Mouse (Mus musculus) kidney, embryonic 15.5 days (tissue): ENCODE measurements around the gene Nfxl1. TPM values are rescaled to one million over a fixed set of nuclear protein-coding genes. Genes with fewer than 3 reads are reported as not detected.

Experiments
- ATAC-seq: fragments of 200-750 bp; cut with Nextera tagmentation; replicated peaks from 2 replicates; pipeline ENCODE4 v1.8.0; 2017; ENCODE audit warnings: moderate TSS enrichment; ENCODE audit not compliant: low FRiP score
- H3K27ac ChIP-seq: fragments of 300-500 bp; sonication (generic); 2 replicates; pipeline ENCODE4 v1.5.1; 2015; ENCODE audit warnings: mild to moderate bottlenecking, inconsistent platforms
- H3K27me3 ChIP-seq: fragments of 300-500 bp; sonication (generic); 2 replicates; pipeline ENCODE4 v1.6.1; 2015; ENCODE audit warnings: inconsistent platforms
- H3K36me3 ChIP-seq: fragments of 300-500 bp; sonication (generic); 2 replicates; pipeline ENCODE4 v1.6.1; 2015; ENCODE audit warnings: inconsistent platforms
- H3K4me1 ChIP-seq: fragments of 300-500 bp; sonication (generic); 2 replicates; pipeline ENCODE4 v1.6.1; 2015; ENCODE audit warnings: inconsistent platforms
- H3K4me2 ChIP-seq: fragments of 300-500 bp; sonication (generic); 2 replicates; pipeline ENCODE4 v1.6.1; 2015; ENCODE audit warnings: moderate library complexity, mild to moderate bottlenecking, inconsistent platforms
- H3K4me3 ChIP-seq: fragments of 300-500 bp; sonication (generic); replicated peaks from 2 replicates; pipeline ENCODE4 v1.5.1; 2015; ENCODE audit warnings: mild to moderate bottlenecking, inconsistent platforms
- H3K9ac ChIP-seq: fragments of 300-500 bp; sonication (generic); 2 replicates; pipeline ENCODE4 v1.6.1; 2015; ENCODE audit warnings: mild to moderate bottlenecking, inconsistent platforms
- H3K9me3 ChIP-seq: fragments of 300-500 bp; sonication (generic); replicated peaks from 2 replicates; pipeline ENCODE4 v1.6.1; 2016; ENCODE audit warnings: inconsistent platforms
- whole genome bisulfite sequencing: fragments of 180-500 bp; shearing (Covaris S2); methylation state at CpG from one replicate; pipeline ENCODE4 v1.1.7; 2015; ENCODE audit warnings: mixed read lengths; 5-methylcytosine and 5-hydroxymethylcytosine counted together
- polyA plus RNA-seq: library from polyadenylated mRNA; unstranded; fragments of >200 nt; fragmentation: Nextera tagmentation; extraction: Ambion mirVana; gene quantifications from 2 replicates; pipeline ENCODE4 v1.2.1, GENCODE M21; 2015

Gene Nfxl1
- polyA plus RNA-seq, 1 experiment from 2014 or later = 18.6 TPM

GRCm38 (mm10) chr5:72560976-72561628 lies 1.6 kb upstream of the Nfxl1 start:
- Histone ChIP-seq H3K9ac (no peak overlapping the region), H3K4me3 (no peak overlapping the region), H3K9me3 (no peaks in the 10 kb centered on the region), H3K4me1 (peaks cover 11% of the 10 kb centered on the region; the same call in 1 of the 2 replicates), H3K36me3 (no peaks in the 10 kb centered on the region), H3K4me2 (no peak overlapping the region), H3K27ac (no peak overlapping the region), H3K27me3 (no peaks in the 10 kb centered on the region)
- no peak for ATAC-seq
- 78% methylated on average over 3 of the region's 3 CpGs for WGBS

GRCm38 (mm10) chr5:72558716-72559526 lies 563 bp downstream of the Nfxl1 start:
- H3K9me3 ChIP-seq = no peaks in the 10 kb centered on the region
- H3K4me1 ChIP-seq = peaks cover 11% of the 10 kb centered on the region; the same call in 1 of the 2 replicates
- peak overlapping the region; percentile 89 for H3K9ac ChIP-seq
- under 1% methylated on average over 57 of the region's 57 CpGs for WGBS
- peak overlapping the region; percentile 81 for H3K27ac ChIP-seq
- ATAC-seq = peak; percentile 76
- peak overlapping the region; percentile 90 for H3K4me2 ChIP-seq
- H3K27me3 ChIP-seq = no peaks in the 10 kb centered on the region
- H3K36me3 ChIP-seq = peaks cover 16% of the 10 kb centered on the region
- peak overlapping the region; percentile 80 for H3K4me3 ChIP-seq

- Histone ChIP-seq H3K9ac (no peak overlapping the region), H3K4me1 (peaks cover 11% of the 10 kb centered on the region; the same call in 1 of the 2 replicates), H3K4me3 (no peak overlapping the region), H3K9me3 (no peaks in the 10 kb centered on the region), H3K4me2 (no peak overlapping the region), H3K36me3 (peaks cover 34% of the 10 kb centered on the region), H3K27me3 (no peaks in the 10 kb centered on the region), H3K27ac (no peak overlapping the region)
- 74% methylated on average over 3 of the region's 3 CpGs for WGBS
- no peak for ATAC-seq
Measured at GRCm38 (mm10) chr5:72556245-72556644, 3.2 kb downstream of the Nfxl1 start.

- Histone ChIP-seq H3K36me3 (peaks cover 49% of the 10 kb centered on the region), H3K27me3 (no peaks in the 10 kb centered on the region), H3K27ac (no peak overlapping the region), H3K4me3 (no peak overlapping the region), H3K4me1 (0 out of 2 replicates have a peak, but pooled peaks cover 3% of the 10 kb centered on the region), H3K9ac (no peak overlapping the region), H3K4me2 (no peak overlapping the region), H3K9me3 (no peaks in the 10 kb centered on the region)
- ATAC-seq = no peak
- WGBS = 94% methylated on average over 3 of the region's 3 CpGs
Measured at GRCm38 (mm10) chr5:72551209-72551608, 8.3 kb downstream of the Nfxl1 start.

GRCm38 (mm10) chr5:72528896-72529295 lies 30.6 kb downstream of the Nfxl1 start:
- Histone ChIP-seq H3K27ac (no peak overlapping the region), H3K9ac (no peak overlapping the region), H3K4me3 (no peak overlapping the region), H3K4me1 (no peaks in the 10 kb centered on the region), H3K36me3 (peaks cover 57% of the 10 kb centered on the region), H3K27me3 (no peaks in the 10 kb centered on the region), H3K9me3 (no peaks in the 10 kb centered on the region), H3K4me2 (no peak overlapping the region)
- WGBS = 93% methylated on average over 3 of the region's 3 CpGs
- ATAC-seq = no peak

GRCm38 (mm10) chr5:72513808-72514207 lies 45.7 kb downstream of the Nfxl1 start:
- Histone ChIP-seq H3K36me3 (peaks cover 44% of the 10 kb centered on the region), H3K27me3 (no peaks in the 10 kb centered on the region), H3K4me2 (no peak overlapping the region), H3K4me3 (no peak overlapping the region), H3K9me3 (no peaks in the 10 kb centered on the region), H3K9ac (no peak overlapping the region), H3K4me1 (no peaks in the 10 kb centered on the region), H3K27ac (no peak overlapping the region)
- ATAC-seq = no peak
- WGBS = 89% methylated on average over 5 of the region's 5 CpGs

GRCm38 (mm10) chr5:72505740-72506139 lies 53.7 kb downstream of the Nfxl1 start:
- 77% methylated on average over 5 of the region's 5 CpGs for WGBS
- H3K36me3 ChIP-seq = no peaks in the 10 kb centered on the region
- peaks cover 34% of the 10 kb centered on the region for H3K27me3 ChIP-seq
- H3K27ac ChIP-seq = no peak overlapping the region
- H3K4me2 ChIP-seq = no peak overlapping the region
- no peaks in the 10 kb centered on the region for H3K9me3 ChIP-seq
- ATAC-seq = no peak
- H3K4me3 ChIP-seq = no peak overlapping the region
- no peak overlapping the region for H3K9ac ChIP-seq
- H3K4me1 ChIP-seq = peaks cover 24% of the 10 kb centered on the region

- H3K4me1 ChIP-seq = peaks cover 24% of the 10 kb centered on the region
- H3K36me3 ChIP-seq = no peaks in the 10 kb centered on the region
- H3K9me3 ChIP-seq = no peaks in the 10 kb centered on the region
- H3K4me3 ChIP-seq = peak within 1 kb of the TSS; percentile 45
- ATAC-seq = peak; percentile 62
- H3K27ac ChIP-seq = no peak within 1 kb of the TSS
- peaks cover 34% of the 10 kb centered on the region for H3K27me3 ChIP-seq
- WGBS = 1% methylated on average over 64 of the region's 64 CpGs
- peak within 1 kb of the TSS; percentile 30 for H3K9ac ChIP-seq
- peak within 1 kb of the TSS; percentile 77 for H3K4me2 ChIP-seq
Measured at GRCm38 (mm10) chr5:72503531-72504523, 55.7 kb downstream of the Nfxl1 start, which contains the start of gene Corin. Gene Corin, minus strand, starts transcription at chr5:72504473.

- H3K27me3 ChIP-seq = peaks cover 34% of the 10 kb centered on the region
- no peak overlapping the region for H3K9ac ChIP-seq
- H3K4me1 ChIP-seq = peaks cover 24% of the 10 kb centered on the region
- 60% methylated on average over 8 of the region's 8 CpGs for WGBS
- H3K4me2 ChIP-seq = peak overlapping the region; percentile 77
- no peaks in the 10 kb centered on the region for H3K9me3 ChIP-seq
- ATAC-seq = no peak
- peak overlapping the region; percentile 45 for H3K4me3 ChIP-seq
- H3K27ac ChIP-seq = no peak overlapping the region
- no peaks in the 10 kb centered on the region for H3K36me3 ChIP-seq
Measured at GRCm38 (mm10) chr5:72502778-72503177, 56.7 kb downstream of the Nfxl1 start.

GRCm38 (mm10) chr5:72501763-72502162 lies 57.7 kb downstream of the Nfxl1 start:
- Histone ChIP-seq H3K9me3 (no peaks in the 10 kb centered on the region), H3K4me2 (no peak overlapping the region), H3K27ac (no peak overlapping the region), H3K9ac (no peak overlapping the region), H3K4me1 (peaks cover 24% of the 10 kb centered on the region), H3K27me3 (peaks cover 34% of the 10 kb centered on the region), H3K4me3 (no peak overlapping the region), H3K36me3 (no peaks in the 10 kb centered on the region)
- 50% methylated on average over 3 of the region's 3 CpGs for WGBS
- ATAC-seq = no peak

GRCm38 (mm10) chr5:72498271-72498670 lies 61.2 kb downstream of the Nfxl1 start:
- ATAC-seq = no peak
- no peak overlapping the region for H3K4me2 ChIP-seq
- H3K36me3 ChIP-seq = no peaks in the 10 kb centered on the region
- 58% methylated on average over 10 of the region's 10 CpGs for WGBS
- H3K27me3 ChIP-seq = peaks cover 17% of the 10 kb centered on the region
- H3K27ac ChIP-seq = no peak overlapping the region
- peaks cover 9% of the 10 kb centered on the region; the same call in 1 of the 2 replicates for H3K4me1 ChIP-seq
- H3K9me3 ChIP-seq = no peaks in the 10 kb centered on the region
- no peak overlapping the region for H3K4me3 ChIP-seq
- no peak overlapping the region for H3K9ac ChIP-seq
